Mouse (Mus musculus) cerebellum, adult 18-20 months (tissue): ENCODE measurements around the gene Kirrel3.

ENCODE experiments used
- DNase-seq, 2 experiments: peaks; one replicate each; pipeline ENCODE4 v3.0.0; 2021

The Kirrel3 gene

DNA sequence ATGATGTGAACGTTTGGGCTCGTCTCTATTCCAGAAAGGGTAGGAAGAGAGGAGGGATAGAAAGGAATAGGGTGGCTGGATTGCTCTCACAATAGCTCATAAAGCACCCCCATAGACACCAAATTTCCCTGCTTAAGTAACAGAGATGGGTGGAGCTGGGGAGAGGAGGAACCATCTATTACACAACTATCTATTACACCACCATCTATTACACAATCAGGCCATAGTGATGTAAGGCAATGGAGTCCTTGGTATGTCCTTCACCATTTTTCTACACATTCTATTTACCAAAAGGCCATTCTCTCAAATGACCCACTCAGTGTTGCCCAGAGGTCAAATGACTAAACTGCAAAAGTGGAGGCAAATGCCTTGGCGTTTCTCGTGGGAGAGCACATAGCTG, 119.2 kb downstream of the Kirrel3 start:
- DNase-seq: no peak

DNA sequence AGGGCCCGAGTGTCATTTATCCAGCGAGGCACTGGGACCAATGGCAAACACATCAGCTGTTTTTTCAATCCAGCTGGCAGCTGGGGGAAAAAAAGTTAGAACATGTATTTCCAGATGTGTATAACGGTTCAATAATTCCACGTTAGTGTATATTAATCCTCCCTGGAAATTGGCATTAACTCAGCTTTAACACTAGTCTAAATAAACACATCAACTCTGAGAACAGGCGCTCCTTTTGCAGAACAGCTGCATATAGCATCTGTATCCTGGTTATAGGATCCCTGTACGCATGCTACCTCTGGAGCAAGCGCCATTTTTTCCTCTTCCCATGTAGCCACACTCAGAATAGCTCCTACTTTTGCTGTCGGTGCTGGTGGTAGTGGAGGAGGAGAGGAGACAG, 119.8 kb downstream of the Kirrel3 start:
- DNase-seq: no peak

GRCm38 (mm10) chr9:34607976-34608375, 122.3 kb downstream of the Kirrel3 start:
- no peak for DNase-seq

DNA sequence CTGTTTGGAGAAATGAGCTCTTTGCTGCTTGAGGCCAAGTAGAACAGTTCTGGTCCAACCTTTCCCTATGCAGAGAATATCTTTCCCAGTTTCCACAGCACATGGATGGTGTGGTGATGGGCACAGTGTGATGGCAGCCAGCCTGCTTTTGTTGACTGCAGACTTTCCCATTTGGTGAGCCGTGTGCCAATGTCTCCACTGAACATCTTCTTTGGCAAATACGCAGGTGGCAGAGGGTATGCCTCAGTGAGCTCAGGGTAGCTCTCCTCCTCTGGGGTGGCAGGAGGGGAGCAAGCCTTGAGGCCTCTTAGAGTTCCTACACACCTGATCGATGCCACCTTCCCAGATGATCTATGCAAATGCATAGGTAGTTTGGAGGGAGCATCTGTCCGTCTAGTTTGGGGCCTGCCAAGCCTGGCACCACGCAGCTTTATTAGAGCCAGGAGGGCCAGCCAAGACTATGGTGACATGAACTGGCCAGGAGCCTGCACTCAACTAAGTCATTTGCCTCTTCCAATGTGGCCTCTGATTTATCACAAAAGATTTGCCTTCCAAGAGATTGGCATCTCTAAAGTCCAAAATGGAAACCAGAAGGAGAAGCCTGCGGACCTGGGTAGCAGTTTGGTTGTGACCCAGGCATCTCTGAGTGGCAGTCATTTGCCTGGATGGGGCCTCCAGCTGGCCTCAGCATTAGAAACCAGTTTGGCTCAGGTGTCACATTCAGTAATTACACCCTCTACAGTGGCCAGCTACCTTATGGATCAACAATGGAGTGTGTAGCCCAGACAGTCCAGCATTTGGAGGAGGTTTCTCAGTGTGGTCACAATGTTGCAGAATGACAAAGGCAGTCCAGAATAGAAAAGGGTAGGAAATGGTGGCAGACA, 127.4 kb downstream of the Kirrel3 start:
- DNase-seq: peak; percentile 78 to 80

DNA sequence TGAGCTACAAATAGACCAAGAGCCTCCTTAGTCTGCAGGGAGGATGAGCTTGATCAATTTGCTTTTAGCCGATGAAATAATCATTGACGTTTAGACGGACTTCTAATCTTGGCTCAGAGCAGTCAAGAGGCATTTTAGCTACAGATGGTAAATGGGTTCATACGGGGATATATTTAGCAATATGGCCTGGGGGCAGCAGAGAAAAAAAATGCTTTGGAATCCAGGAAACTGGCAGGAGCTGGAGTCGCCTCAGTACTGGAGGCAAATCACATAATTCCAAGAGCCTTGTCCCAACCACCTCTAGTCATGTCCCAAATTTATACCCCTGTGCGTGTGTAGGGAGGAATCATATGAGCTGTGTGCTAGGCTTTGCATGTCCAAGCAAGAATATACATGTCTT, 132.4 kb downstream of the Kirrel3 start:
- DNase-seq: no peak

- no peak for DNase-seq
These were observed 134.2 kb downstream of the Kirrel3 start for GRCm38 (mm10) chr9:34619913-34620312.

GRCm38 (mm10) chr9:34623526-34623925, 137.8 kb downstream of the Kirrel3 start:
- no peak for DNase-seq

GRCm38 (mm10) chr9:34624021-34624420, 138.3 kb downstream of the Kirrel3 start:
- DNase-seq: no peak

DNA sequence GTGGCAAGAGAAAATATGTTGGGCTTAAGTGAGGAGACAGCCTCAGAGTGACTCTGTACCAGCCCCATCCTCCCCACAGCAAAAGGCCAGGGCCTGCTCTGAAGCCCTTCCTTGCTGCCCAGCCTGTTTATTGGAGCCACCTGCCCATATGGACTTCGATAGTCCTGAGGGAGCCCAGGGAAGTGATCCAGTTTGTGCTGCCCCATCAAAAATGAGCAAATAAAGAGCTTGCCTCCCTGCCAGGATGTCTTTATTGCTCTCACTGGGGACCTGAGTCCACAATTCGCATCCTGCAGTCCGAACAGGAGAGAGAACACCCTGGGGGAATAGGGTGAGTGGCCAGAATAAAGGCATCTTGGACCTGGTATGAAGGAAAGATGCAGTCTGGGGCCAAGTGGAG, 143.1 kb downstream of the Kirrel3 start:
- peak; percentile 37 to 48 for DNase-seq

DNA sequence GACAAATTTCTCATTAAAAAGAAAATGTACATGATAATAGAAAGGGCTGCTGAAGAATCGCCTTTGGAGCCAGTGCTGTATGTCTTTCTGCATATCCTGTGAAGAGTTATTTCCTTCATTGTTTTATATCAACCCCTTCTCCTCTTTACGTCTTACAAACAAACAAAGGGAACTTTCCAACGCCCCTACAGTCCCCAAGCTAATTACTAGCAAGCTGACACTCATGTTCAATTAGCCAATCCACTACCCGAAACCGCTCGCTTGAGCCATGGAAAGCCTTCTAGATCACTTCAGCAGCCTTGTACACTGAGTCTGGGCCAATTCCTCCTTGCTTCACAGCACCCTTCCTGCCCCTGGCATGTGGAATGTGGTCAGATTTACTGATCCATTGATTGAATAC, 150.0 kb downstream of the Kirrel3 start:
- no peak for DNase-seq

DNA sequence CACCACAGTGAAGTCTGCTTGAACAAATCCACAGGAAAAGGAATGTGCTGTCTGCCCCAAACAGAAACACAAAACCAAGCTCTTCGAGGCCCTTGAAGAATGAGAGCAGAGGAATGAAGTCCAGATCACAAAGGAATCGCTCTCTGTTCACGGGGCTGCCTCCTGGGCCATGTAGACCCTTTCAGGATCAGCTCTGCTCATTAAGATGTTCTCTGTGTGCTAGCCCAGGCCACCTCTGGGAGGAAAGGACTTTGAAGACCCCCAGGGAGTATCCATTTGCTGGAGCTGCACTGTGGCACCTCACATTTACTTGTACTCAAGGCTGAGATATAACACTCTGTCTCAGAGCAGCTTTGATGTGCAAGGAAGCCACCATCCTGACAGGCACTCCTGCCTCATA, 158.2 kb downstream of the Kirrel3 start:
- DNase-seq: no peak

- no peak for DNase-seq
These were observed 158.7 kb downstream of the Kirrel3 start for GRCm38 (mm10) chr9:34644392-34644791.

GRCm38 (mm10) chr9:34646831-34647230, 161.1 kb downstream of the Kirrel3 start:
- no peak for DNase-seq

DNA sequence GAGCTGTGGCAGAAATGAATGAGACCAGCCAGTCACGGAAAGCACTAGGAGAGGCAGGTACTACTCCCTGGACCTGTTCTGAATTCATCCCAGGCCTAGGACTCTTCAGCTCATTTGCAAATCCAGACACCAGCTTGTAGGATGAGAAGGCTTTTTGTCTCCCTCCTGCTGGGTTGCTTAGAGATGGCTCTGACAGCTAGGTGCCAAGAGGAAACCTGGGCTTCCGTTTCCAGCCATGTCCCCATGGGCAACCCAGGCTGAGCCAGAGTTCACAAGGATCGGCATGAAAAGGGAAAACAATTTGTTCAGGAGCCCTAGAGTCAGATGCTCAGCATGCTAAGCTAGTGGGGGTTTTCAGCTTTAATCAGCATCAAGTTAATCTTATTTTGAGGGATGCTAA, 166.6 kb downstream of the Kirrel3 start:
- DNase-seq: peak; percentile 63 to 79

GRCm38 (mm10) chr9:34653141-34653540, 167.4 kb downstream of the Kirrel3 start:
- DNase-seq: peak in 1 of 2 experiments; percentile 18

DNA sequence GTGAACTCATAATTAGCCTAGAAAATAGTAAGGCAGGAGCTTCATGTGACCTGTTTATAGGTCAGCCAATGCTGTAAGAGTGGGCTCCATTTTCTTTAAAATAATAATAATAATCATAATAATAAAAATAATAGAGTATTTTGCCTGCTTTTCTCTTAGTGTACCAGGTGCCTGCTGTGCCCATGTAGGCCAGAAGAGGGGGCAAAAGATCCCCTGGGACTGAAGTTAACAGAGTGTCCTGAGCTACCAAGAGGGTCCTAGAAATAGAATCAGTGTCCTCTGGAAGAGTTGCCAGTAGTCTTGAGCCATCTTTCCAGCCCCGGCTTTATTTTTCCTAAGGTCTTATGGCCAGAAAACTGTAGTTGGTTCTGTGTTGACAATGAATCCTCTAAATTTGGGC, 174.9 kb downstream of the Kirrel3 start:
- peak; percentile 33 to 35 for DNase-seq

DNA sequence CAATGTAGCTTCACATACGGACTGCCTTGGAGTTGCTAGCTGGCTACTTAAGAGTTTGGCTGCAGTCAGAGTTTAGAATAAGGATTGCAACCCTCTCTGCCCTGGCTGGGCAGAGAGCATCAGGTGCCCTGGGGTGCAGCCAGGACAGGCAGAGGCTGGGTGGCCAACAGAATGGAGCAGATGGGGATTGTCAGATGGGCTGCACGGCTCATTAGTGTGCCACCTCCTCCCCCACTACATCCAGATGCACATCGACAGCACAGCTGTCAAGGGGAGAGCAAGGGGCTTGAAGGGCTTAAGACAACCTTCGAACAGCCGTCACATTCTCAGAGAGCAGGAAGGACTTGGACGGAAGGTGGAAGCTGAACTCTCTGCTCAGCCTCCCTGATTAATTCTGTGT, 177.7 kb downstream of the Kirrel3 start:
- DNase-seq: peak in 1 of 2 experiments; percentile 16

DNA sequence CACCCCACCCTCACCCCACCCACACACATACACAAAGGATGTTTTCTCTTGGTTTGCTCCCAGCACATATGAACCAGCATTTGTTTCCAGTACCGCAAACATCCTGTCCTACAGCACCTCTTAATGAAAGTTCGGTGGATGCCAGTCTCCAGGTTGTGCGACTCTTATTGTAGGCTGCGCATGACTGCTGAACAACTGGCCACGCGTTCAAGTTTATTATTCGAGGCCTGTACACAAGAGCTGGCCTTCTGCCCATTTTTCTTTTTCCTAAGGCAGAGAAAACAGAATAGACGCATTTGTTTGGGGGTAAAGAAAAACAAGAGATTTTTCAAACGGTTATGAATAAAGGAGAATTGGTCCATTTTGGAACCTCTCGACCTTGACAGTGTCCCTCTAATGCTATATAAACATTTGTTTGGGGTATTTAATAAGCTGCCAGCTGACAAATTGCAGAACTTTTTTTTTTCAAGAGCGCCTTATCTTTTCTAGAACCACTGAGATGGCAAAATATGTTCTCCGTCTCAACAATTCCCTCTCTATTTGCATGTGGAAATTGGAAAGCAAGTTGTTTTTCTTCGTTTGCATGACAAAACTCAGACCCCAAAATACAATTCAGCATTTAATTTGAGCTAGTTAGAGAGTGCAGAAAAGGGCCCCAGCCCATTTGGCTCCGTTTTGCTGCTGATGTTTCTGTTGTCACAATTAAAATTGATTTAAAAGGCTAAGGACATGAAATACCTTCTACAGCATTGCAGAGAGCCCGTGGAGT, 179.9 kb downstream of the Kirrel3 start:
- DNase-seq: no peak

DNA sequence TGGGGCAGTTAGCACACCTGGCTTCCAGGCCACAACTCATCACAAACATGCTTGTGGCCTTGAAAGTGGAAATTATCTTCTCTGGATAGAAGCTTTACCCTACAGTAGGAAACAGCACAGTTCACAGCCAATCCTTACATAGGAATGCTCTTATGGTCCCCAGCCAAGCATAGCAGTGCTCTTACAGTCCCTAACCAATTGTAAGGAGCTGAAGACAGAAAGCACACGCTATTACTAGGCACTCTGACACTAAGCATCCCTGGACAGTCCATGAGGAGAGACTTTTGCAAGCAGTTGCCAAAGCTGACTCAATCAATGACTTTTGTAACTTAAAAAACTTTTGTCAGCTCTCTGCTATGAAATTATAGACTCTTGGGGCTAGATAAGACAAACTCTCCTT, 181.5 kb downstream of the Kirrel3 start:
- no peak for DNase-seq

- DNase-seq: no peak
These were observed 185.2 kb downstream of the Kirrel3 start for GRCm38 (mm10) chr9:34670906-34671305.

GRCm38 (mm10) chr9:34686798-34687197, 201.1 kb downstream of the Kirrel3 start:
- no peak for DNase-seq

GRCm38 (mm10) chr9:34688358-34688757, 202.7 kb downstream of the Kirrel3 start:
- no peak for DNase-seq

- no peak for DNase-seq
These were observed 203.7 kb downstream of the Kirrel3 start for GRCm38 (mm10) chr9:34689375-34689774.

DNA sequence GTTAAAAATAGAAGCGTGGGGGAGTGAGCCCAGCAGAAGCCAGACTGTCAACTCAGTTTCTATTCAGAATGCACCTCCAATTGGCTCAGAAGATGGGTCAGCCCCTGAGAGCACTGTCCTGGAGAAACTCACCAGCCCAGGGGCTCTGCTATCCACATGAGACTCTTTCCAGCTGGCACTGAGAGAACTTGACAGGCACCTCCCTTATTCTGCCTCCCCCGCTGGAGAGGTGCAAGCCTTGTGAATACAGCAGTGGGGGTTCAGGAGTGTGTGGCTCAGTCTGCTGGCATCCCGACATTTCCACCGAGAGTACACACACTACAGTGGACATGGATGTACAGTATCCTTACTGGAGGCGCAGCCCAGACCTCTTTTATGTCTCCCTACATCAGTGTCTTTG, 210.0 kb downstream of the Kirrel3 start:
- DNase-seq: peak in 1 of 2 experiments; percentile 12
